Mouse (Mus musculus) heart, postnatal 10 days (tissue): ENCODE results near the gene Tex38. TPM values are rescaled to one million over a fixed set of nuclear protein-coding genes. Genes with fewer than 3 reads are reported as not detected.

ENCODE experiments used
- total RNA-seq, 2 experiments: library from RNA; stranded (reverse); gene quantifications; 2 replicates each; pipeline ENCODE4 v1.2.3; 2021

Tex38 gene
- total RNA-seq, 2 experiments from 2014 or later, result 0.35 to 0.67 TPM

Other genes starting within 250 kb of the Tex38 start
- gene Cyp4a31, start 217.4 kb downstream of the Tex38 start, total RNA-seq, result not detected
- not detected for gene Cyp4a32, start 180.0 kb downstream of the Tex38 start, total RNA-seq
- 10 to 100 TPM; 15.3 to 20.0 TPM for gene Cyp4b1, start 133.3 kb downstream of the Tex38 start, total RNA-seq
- 10 to 100 TPM; 36.7 to 38.9 TPM for gene Efcab14, start 43.3 kb downstream of the Tex38 start, total RNA-seq
- 10 to 100 TPM; 53.1 to 54.6 TPM for gene Atpaf1, start 3.8 kb upstream of the Tex38 start, total RNA-seq
- gene Mob3c, start 47.1 kb upstream of the Tex38 start, total RNA-seq, result 1 to 10 TPM; 6.1 to 7.0 TPM
- gene Mknk1, start 58.2 kb upstream of the Tex38 start, total RNA-seq, result 10 to 100 TPM; 26.2 to 30.2 TPM
- not detected for gene Kncn, start 103.4 kb upstream of the Tex38 start, total RNA-seq
- not detected for gene 6430628N08Rik, start 109.6 kb upstream of the Tex38 start, total RNA-seq
- not detected for gene Dmbx1, start 158.9 kb upstream of the Tex38 start, total RNA-seq
- gene Faah, start 236.9 kb upstream of the Tex38 start, total RNA-seq, result under 1 TPM; 0.60 to 0.94 TPM